Mouse (Mus musculus) monocyte, adult 2 months (primary cell): ENCODE results near the gene Spag7.

Experiments used
- DNase-seq, 2 experiments: peaks; one replicate each; pipeline ENCODE4 v3.0.0; 2022; ENCODE audit warnings: low spot score in 2 of 2, low read depth in 1 of 2

The Spag7 gene

GRCm38 (mm10) chr11:70645461-70646258 lies 23.6 kb downstream of the Spag7 start:
- DNase-seq = no peak

- DNase-seq = no peak
Observed at GRCm38 (mm10) chr11:70644564-70645103, 24.6 kb downstream of the Spag7 start.

- no peak for DNase-seq
Observed at GRCm38 (mm10) chr11:70643051-70643450, 26.2 kb downstream of the Spag7 start.

GRCm38 (mm10) chr11:70641241-70641640 lies 28.0 kb downstream of the Spag7 start:
- no peak for DNase-seq

GRCm38 (mm10) chr11:70639976-70640375 lies 29.2 kb downstream of the Spag7 start:
- DNase-seq = no peak

GRCm38 (mm10) chr11:70638714-70639278 lies 30.4 kb downstream of the Spag7 start, which contains the start of gene Gp1ba:
TSS of gene Gp1ba (plus strand) at chr11:70639122.
- DNase-seq = no peak

GRCm38 (mm10) chr11:70638293-70638692 lies 30.9 kb downstream of the Spag7 start:
- DNase-seq = no peak

GRCm38 (mm10) chr11:70637764-70638163 lies 31.5 kb downstream of the Spag7 start:
- DNase-seq = no peak

GRCm38 (mm10) chr11:70635601-70636000 lies 33.6 kb downstream of the Spag7 start:
- no peak for DNase-seq

- no peak for DNase-seq
Observed at GRCm38 (mm10) chr11:70630129-70630528, 39.1 kb downstream of the Spag7 start.

GRCm38 (mm10) chr11:70629557-70629956 lies 39.7 kb downstream of the Spag7 start:
- DNase-seq = no peak

- no peak for DNase-seq
Observed at GRCm38 (mm10) chr11:70628431-70628830, 40.8 kb downstream of the Spag7 start.

- no peak for DNase-seq
Observed at GRCm38 (mm10) chr11:70626877-70627276, 42.3 kb downstream of the Spag7 start.

GRCm38 (mm10) chr11:70625473-70625872 lies 43.7 kb downstream of the Spag7 start:
- peak in 1 of 2 experiments; percentile 44 for DNase-seq

- DNase-seq = no peak
Observed at GRCm38 (mm10) chr11:70623053-70623742, 46.0 kb downstream of the Spag7 start.

- DNase-seq = no peak
Observed at GRCm38 (mm10) chr11:70621972-70622814, 47.0 kb downstream of the Spag7 start.

- DNase-seq = no peak
Observed at GRCm38 (mm10) chr11:70619101-70619500, 50.1 kb downstream of the Spag7 start, which contains the start of gene Chrne. TSS of gene Chrne (minus strand) at chr11:70619216.

- no peak for DNase-seq
Observed at GRCm38 (mm10) chr11:70615516-70616093, 53.6 kb downstream of the Spag7 start, which contains the start of gene 4930544D05Rik. TSS of gene 4930544D05Rik (plus strand) at chr11:70615848.

- DNase-seq = peak in 1 of 2 experiments; percentile 69
Observed at GRCm38 (mm10) chr11:70615074-70615473, 54.1 kb downstream of the Spag7 start.
